Mouse (Mus musculus) liver, adult 2 months (tissue): Measurements from ENCODE around the gene Tgm5. TPM values are rescaled to one million over a fixed set of nuclear protein-coding genes. Genes with fewer than 3 reads are reported as not detected.
"Not testable (repeated sequence)": the region's sequence is repeated elsewhere in the genome, so short reads cannot be mapped to it uniquely, and the experiment has no call there.

Source experiments
- DNase-seq: peaks from one replicate; pipeline ENCODE4 v3.0.0-alpha.2; 2011; ENCODE audit warnings: low read depth, low spot score; ENCODE audit errors: extremely low read depth
- H3K27ac ChIP-seq: fragments of 200-500 bp; replicated peaks from 2 replicates; pipeline ENCODE4 v1.5.1; 2012; ENCODE audit warnings: low read depth, mild to moderate bottlenecking, control low read depth, inconsistent platforms, low read length; ENCODE audit not compliant: insufficient read depth
- H3K27me3 ChIP-seq: fragments of 200-500 bp; 2 replicates; pipeline ENCODE4 v1.6.1; 2012; ENCODE audit warnings: mild to moderate bottlenecking, moderate library complexity, low read length, inconsistent platforms; ENCODE audit not compliant: control insufficient read depth, insufficient read depth
- H3K36me3 ChIP-seq: fragments of 200-500 bp; 2 replicates; pipeline ENCODE4 v1.6.1; 2012; ENCODE audit warnings: low read length, inconsistent platforms; ENCODE audit not compliant: control insufficient read depth, insufficient read depth
- H3K4me1 ChIP-seq: fragments of 200-500 bp; 2 replicates; pipeline ENCODE4 v1.6.1; 2011; ENCODE audit warnings: low read length; ENCODE audit not compliant: control insufficient read depth, insufficient read depth
- H3K4me3 ChIP-seq: fragments of 200-500 bp; 2 replicates; pipeline ENCODE4 v1.5.1; 2011; ENCODE audit warnings: low read depth, mild to moderate bottlenecking, control low read depth, low read length, moderate library complexity; ENCODE audit not compliant: insufficient read depth
- H3K79me2 ChIP-seq: fragments of 200-500 bp; 2 replicates; pipeline ENCODE4 v1.6.1; 2012; ENCODE audit warnings: inconsistent platforms, mild to moderate bottlenecking, low read length, moderate library complexity; ENCODE audit not compliant: control insufficient read depth, insufficient read depth
- H3K9ac ChIP-seq: fragments of 200-500 bp; 2 replicates; pipeline ENCODE4 v1.6.1; 2012; ENCODE audit warnings: low read depth, mild to moderate bottlenecking, control low read depth, inconsistent platforms, low read length
- CTCF ChIP-seq: fragments of 200-500 bp; IDR thresholded peaks from 2 replicates; pipeline ENCODE4 v1.5.1; 2011; ENCODE audit warnings: low read depth, low read length, control low read depth
- POLR2A ChIP-seq: fragments of 200-500 bp; IDR thresholded peaks from 2 replicates; pipeline ENCODE4 v1.6.1; 2011; ENCODE audit warnings: low read length, control low read depth; ENCODE audit not compliant: insufficient read depth; ENCODE audit errors: extremely low read depth
- WGBS: fragments of 180-500 bp; shearing (Covaris S2); methylation state at CpG from one replicate; pipeline ENCODE4 v1.1.7; 2018; 5-methylcytosine and 5-hydroxymethylcytosine counted together
- polyA plus RNA-seq: library from polyadenylated mRNA; depleted of rRNA; stranded (reverse); fragments of >200 nt; gene quantifications from 2 replicates; pipeline ENCODE4 v1.2.3, GENCODE M21; 2012; rRNA removed
- total RNA-seq: library from RNA; depleted of rRNA; stranded (reverse); fragments of >200 nt; gene quantifications from 2 replicates; pipeline ENCODE4 v1.2.3, GENCODE M21; 2014; rRNA removed

The Tgm5 gene
- total and polyA plus RNA-seq, 2 experiments, result not detected

DNA sequence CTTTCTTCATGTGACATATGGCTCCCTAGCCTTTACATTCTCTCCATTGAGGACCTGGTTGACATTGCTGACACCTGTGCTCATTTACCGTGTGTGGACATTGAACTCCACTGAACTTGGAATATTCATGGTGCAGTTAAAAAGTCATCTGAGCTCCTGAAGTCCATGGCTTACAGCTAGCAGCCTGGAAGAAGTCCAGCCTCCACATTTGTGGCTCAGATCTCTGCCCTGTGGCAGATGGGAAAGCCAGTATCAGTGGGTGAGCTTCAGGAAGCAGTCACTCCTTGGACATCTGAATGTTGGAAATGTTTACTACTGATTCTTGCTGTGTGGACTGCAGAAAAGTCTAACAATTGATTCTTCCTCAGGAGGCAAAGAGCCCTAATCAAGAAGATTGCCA lies 78.7 kb downstream of the Tgm5 start:
- H3K36me3 ChIP-seq, result peaks cover 5% of the 10 kb centered on the region; the same call in 1 of the 2 replicates
- H3K27ac ChIP-seq, result no peak overlapping the region
- DNase-seq, result no peak
- H3K9ac ChIP-seq, result no peak overlapping the region
- H3K4me3 ChIP-seq, result no peak overlapping the region
- H3K4me1 ChIP-seq, result no peaks in the 10 kb centered on the region; the same call in 1 of the 2 replicates
- no peaks in the 10 kb centered on the region for H3K27me3 ChIP-seq
- TF ChIP-seq POLR2A, result no peak
- TF ChIP-seq CTCF, result no peak
- H3K79me2 ChIP-seq, result no peaks in the 10 kb centered on the region
- 71% methylated on average over 1 of the region's 1 CpGs for WGBS

DNA sequence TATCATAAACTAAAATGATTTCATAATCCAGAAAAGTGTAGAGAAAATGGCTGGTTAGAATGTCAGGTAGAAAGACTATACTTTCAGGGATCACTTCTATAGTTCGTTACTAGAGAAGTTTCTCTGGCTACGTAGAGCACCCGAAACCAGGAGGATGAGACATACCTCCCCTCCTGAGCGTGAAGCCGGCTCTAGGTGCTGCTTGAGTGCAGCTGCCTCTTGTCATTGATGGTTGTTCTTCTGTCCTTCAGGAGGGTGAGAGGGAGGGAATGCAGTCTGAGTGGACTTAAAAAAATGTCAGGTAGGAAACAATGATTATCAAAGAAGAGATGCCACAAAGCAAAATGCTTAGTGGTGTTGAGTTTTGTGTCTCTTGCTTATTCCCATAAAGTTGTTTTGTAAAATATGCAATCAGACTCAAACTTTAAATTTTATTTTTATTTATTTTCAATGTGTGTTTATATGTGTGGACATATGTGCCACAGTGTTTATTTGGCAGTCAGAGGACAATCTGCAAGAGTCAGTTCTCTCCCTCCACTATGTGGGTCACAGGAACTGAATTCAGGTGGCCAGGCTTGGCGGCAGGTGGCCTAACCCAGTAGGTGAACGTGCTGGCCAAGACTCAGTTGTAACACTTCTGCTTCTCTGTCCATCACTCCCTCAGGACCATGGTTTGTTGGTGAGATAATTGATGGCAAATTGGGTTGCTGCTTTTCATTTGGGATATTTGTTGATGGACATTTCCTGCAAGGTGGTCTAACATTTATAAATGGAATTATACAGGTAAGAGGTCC lies 81.4 kb downstream of the Tgm5 start:
- Histone ChIP-seq H3K9ac (no peak overlapping the region), H3K27me3 (no peaks in the 10 kb centered on the region), H3K79me2 (no peaks in the 10 kb centered on the region), H3K4me1 (no peaks in the 10 kb centered on the region; the same call in 1 of the 2 replicates), H3K27ac (no peak overlapping the region), H3K36me3 (peaks cover 6% of the 10 kb centered on the region; the same call in 1 of the 2 replicates), H3K4me3 (no peak overlapping the region)
- no peak for DNase-seq
- TF ChIP-seq CTCF (no peak), POLR2A (no peak)
- 91% methylated on average over 7 of the region's 7 CpGs for WGBS

DNA sequence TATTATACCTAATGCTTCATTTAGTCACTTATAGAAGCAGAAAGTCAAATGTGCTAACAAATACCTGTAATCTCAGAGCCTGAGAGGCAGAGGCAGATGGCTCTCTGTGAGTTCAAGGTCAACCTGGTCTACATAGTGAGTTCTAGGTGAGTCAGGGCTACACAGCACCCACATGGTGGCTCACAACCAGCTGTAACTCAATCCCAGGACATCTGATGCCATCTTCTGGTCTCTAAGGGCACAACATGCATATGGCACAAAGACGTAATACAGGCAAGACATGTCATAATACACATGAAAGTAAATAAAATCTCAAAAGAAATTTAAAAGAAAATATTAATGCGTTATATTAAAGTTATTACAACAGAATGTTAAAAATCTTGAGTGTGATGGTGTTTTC lies 82.1 kb downstream of the Tgm5 start:
- Histone ChIP-seq H3K36me3 (peaks cover 9% of the 10 kb centered on the region; the same call in 1 of the 2 replicates), H3K4me3 (no peak overlapping the region), H3K79me2 (no peaks in the 10 kb centered on the region), H3K4me1 (no peaks in the 10 kb centered on the region), H3K27me3 (no peaks in the 10 kb centered on the region), H3K27ac (no peak overlapping the region), H3K9ac (no peak overlapping the region)
- WGBS, result 89% methylated on average over 2 of the region's 2 CpGs
- TF ChIP-seq POLR2A (no peak), CTCF (no peak)
- DNase-seq, result peak; percentile 10

DNA sequence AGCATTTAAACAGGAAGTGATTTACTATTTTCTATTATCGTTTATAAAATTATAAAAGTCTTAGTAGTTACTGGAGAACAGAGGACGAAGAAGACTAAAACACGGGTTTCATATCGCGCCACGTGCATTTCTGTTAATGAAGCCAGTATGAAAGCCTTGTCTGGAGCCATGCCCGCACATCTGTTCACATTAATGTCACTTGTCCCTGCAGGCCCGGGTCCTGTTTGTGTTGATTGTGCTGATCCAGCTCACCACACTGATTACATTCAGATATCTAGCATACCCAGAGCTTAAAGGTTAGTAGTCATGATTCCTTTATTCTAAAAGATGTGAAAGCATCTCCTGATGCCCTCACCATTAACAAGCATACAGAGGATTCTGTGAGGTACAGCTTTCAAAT lies 86.8 kb downstream of the Tgm5 start:
- Histone ChIP-seq H3K9ac (no peak overlapping the region), H3K4me3 (no peak overlapping the region), H3K27me3 (no peaks in the 10 kb centered on the region), H3K79me2 (no peaks in the 10 kb centered on the region), H3K36me3 (peaks cover 11% of the 10 kb centered on the region), H3K4me1 (no peaks in the 10 kb centered on the region), H3K27ac (no peak overlapping the region)
- 94% methylated on average over 8 of the region's 8 CpGs for WGBS
- DNase-seq, result no peak
- TF ChIP-seq POLR2A (no peak), CTCF (no peak)

GRCm38 (mm10) chr2:120996607-120997006 lies 89.0 kb downstream of the Tgm5 start:
- H3K79me2 ChIP-seq, DNase-seq, H3K4me3 ChIP-seq, H3K27me3 ChIP-seq, H3K9ac ChIP-seq, H3K27ac ChIP-seq, H3K4me1 ChIP-seq: not testable (repeated sequence)
- WGBS, result 74% methylated on average over 1 of the region's 1 CpGs
- H3K36me3 ChIP-seq, result peaks cover 15% of the 10 kb centered on the region

Other genes starting within 250 kb of the Tgm5 start
- 3.4 and 3.7 TPM in 2 replicates for gene Cdan1, start 235.7 kb downstream of the Tgm5 start, total RNA-seq
- 7.7 and 8.6 TPM in 2 replicates for gene Cdan1, start 235.7 kb downstream of the Tgm5 start, polyA plus RNA-seq
- gene Ttbk2, start 235.2 kb downstream of the Tgm5 start, total RNA-seq, result 3.0 TPM in 2 replicates
- gene Ttbk2, start 235.2 kb downstream of the Tgm5 start, polyA plus RNA-seq, result 0.61 TPM in 2 replicates
- gene Ubr1, start 115.1 kb downstream of the Tgm5 start, total RNA-seq, result 16.1 and 19.1 TPM in 2 replicates
- 10.2 and 14.4 TPM in 2 replicates for gene Ubr1, start 115.1 kb downstream of the Tgm5 start, polyA plus RNA-seq
- gene Tmem62, start 108.8 kb downstream of the Tgm5 start, total RNA-seq, result 13.6 and 17.7 TPM in 2 replicates
- 7.4 and 8.0 TPM in 2 replicates for gene Tmem62, start 108.8 kb downstream of the Tgm5 start, polyA plus RNA-seq
- gene Ccndbp1, start 77.4 kb downstream of the Tgm5 start, total RNA-seq, result 13.7 and 13.8 TPM in 2 replicates
- gene Ccndbp1, start 77.4 kb downstream of the Tgm5 start, polyA plus RNA-seq, result 10.1 and 12.5 TPM in 2 replicates
- gene Epb42, start 48.8 kb downstream of the Tgm5 start, total RNA-seq, result not detected in 2 replicates
- gene Epb42, start 48.8 kb downstream of the Tgm5 start, polyA plus RNA-seq, result 0.10 TPM in 1 of 2 replicates, not detected in the other
- gene Tgm7, start 24.0 kb upstream of the Tgm5 start, total RNA-seq, result 0.09 TPM in 1 of 2 replicates, not detected in the other
- gene Tgm7, start 24.0 kb upstream of the Tgm5 start, polyA plus RNA-seq, result 0.05 TPM in 1 of 2 replicates, not detected in the other
- gene Adal, start 54.6 kb upstream of the Tgm5 start, total RNA-seq, result 10.0 and 12.6 TPM in 2 replicates
- gene Adal, start 54.6 kb upstream of the Tgm5 start, polyA plus RNA-seq, result 7.1 and 8.0 TPM in 2 replicates
- gene Lcmt2, start 54.8 kb upstream of the Tgm5 start, total RNA-seq, result 5.2 and 6.5 TPM in 2 replicates
- 9.1 and 9.9 TPM in 2 replicates for gene Lcmt2, start 54.8 kb upstream of the Tgm5 start, polyA plus RNA-seq
- 15.9 and 16.8 TPM in 2 replicates for gene Tubgcp4, start 84.8 kb upstream of the Tgm5 start, total RNA-seq
- 19.1 and 20.2 TPM in 2 replicates for gene Tubgcp4, start 84.8 kb upstream of the Tgm5 start, polyA plus RNA-seq
- 5.4 and 5.9 TPM in 2 replicates for gene Zscan29, start 85.3 kb upstream of the Tgm5 start, total RNA-seq
- 2.0 and 2.8 TPM in 2 replicates for gene Zscan29, start 85.3 kb upstream of the Tgm5 start, polyA plus RNA-seq
- 9.1 and 9.5 TPM in 2 replicates for gene Trp53bp1, start 185.6 kb upstream of the Tgm5 start, total RNA-seq
- gene Trp53bp1, start 185.6 kb upstream of the Tgm5 start, polyA plus RNA-seq, result 5.7 and 6.8 TPM in 2 replicates
- gene Map1a, start 203.8 kb upstream of the Tgm5 start, total RNA-seq, result under 0.01 and 0.13 TPM in 2 replicates
- gene Map1a, start 203.8 kb upstream of the Tgm5 start, polyA plus RNA-seq, result 0.22 and 0.44 TPM in 2 replicates